Mouse (Mus musculus) limb, embryonic 11.5 days (tissue): ENCODE results near the gene Tspyl3. TPM values are rescaled to one million over a fixed set of nuclear protein-coding genes. Genes with fewer than 3 reads are reported as not detected.

Experiments
- ATAC-seq: fragments of 200-750 bp; cut with Nextera tagmentation; 2 replicates; pipeline ENCODE4 v1.8.0; 2017; ENCODE audit warnings: low read depth; ENCODE audit not compliant: insufficient number of reproducible peaks, low FRiP score, low TSS enrichment
- DNase-seq: peaks from one replicate; pipeline ENCODE4 v3.0.0-alpha.2; 2015; ENCODE audit warnings: low spot score
- H3K27ac ChIP-seq: fragments of 300-500 bp; sonication (generic); replicated peaks from 2 replicates; pipeline ENCODE4 v1.5.1; 2014; ENCODE audit warnings: low read depth, mild to moderate bottlenecking, low read length
- H3K27me3 ChIP-seq: fragments of 300-500 bp; sonication (generic); 2 replicates; pipeline ENCODE4 v1.6.1; 2014; ENCODE audit warnings: mild to moderate bottlenecking, low read length, mixed read lengths; ENCODE audit not compliant: control insufficient read depth, insufficient read depth
- H3K36me3 ChIP-seq: fragments of 300-500 bp; sonication (generic); 2 replicates; pipeline ENCODE4 v1.6.1; 2014; ENCODE audit warnings: mild to moderate bottlenecking, low read length, moderate library complexity, mixed read lengths; ENCODE audit not compliant: control insufficient read depth, insufficient read depth
- H3K4me1 ChIP-seq: fragments of 300-500 bp; sonication (generic); 2 replicates; pipeline ENCODE4 v1.6.1; 2014; ENCODE audit warnings: low read length, mixed read lengths; ENCODE audit not compliant: control insufficient read depth, insufficient read depth
- H3K4me2 ChIP-seq: fragments of 300-500 bp; sonication (generic); 2 replicates; pipeline ENCODE4 v1.6.1; 2014; ENCODE audit warnings: low read depth, mild to moderate bottlenecking, moderate library complexity; ENCODE audit not compliant: severe bottlenecking
- H3K4me3 ChIP-seq: fragments of 300-500 bp; sonication (generic); 2 replicates; pipeline ENCODE4 v1.5.1; 2014; ENCODE audit warnings: low read depth, low read length
- H3K9ac ChIP-seq: fragments of 300-500 bp; sonication (generic); 2 replicates; pipeline ENCODE4 v1.6.1; 2014; ENCODE audit warnings: mild to moderate bottlenecking, low read length
- H3K9me3 ChIP-seq: fragments of 300-500 bp; sonication (generic); 2 replicates; pipeline ENCODE4 v1.6.1; 2016; ENCODE audit warnings: low read length; ENCODE audit not compliant: control insufficient read depth
- WGBS: fragments of 180-500 bp; shearing (Covaris S2); extraction: QIAGEN DNeasy Blood & Tissue Kit; methylation state at CpG from one replicate; pipeline ENCODE4 v1.1.7; 2014; 5-methylcytosine and 5-hydroxymethylcytosine counted together
- polyA plus RNA-seq: library from polyadenylated mRNA; unstranded; fragments of >200 nt; fragmentation: Nextera tagmentation; extraction: Ambion mirVana; gene quantifications from 2 replicates; pipeline ENCODE4 v1.2.1, GENCODE M21; 2014

The Tspyl3 gene
- polyA plus RNA-seq, 1 experiment from 2014 or later: 6.1 TPM

- DNase-seq: no peak
- H3K27me3 ChIP-seq: no peaks in the 10 kb centered on the region
- no peak for ATAC-seq
- H3K9me3 ChIP-seq: no peaks in the 10 kb centered on the region
- no peak overlapping the region for H3K4me3 ChIP-seq
- no peaks in the 10 kb centered on the region; the same call in 1 of the 2 replicates for H3K36me3 ChIP-seq
- H3K4me1 ChIP-seq: peaks cover 8% of the 10 kb centered on the region
- H3K4me2 ChIP-seq: no peak overlapping the region
- H3K9ac ChIP-seq: no peak overlapping the region
- H3K27ac ChIP-seq: no peak overlapping the region
Observed at GRCm38 (mm10) chr2:153222130-153222529, 3.1 kb downstream of the Tspyl3 start.

- Histone ChIP-seq H3K27me3 (no peaks in the 10 kb centered on the region), H3K36me3 (no peaks in the 10 kb centered on the region; the same call in 1 of the 2 replicates), H3K9ac (no peak overlapping the region), H3K4me2 (no peak overlapping the region), H3K4me3 (no peak overlapping the region), H3K9me3 (no peaks in the 10 kb centered on the region), H3K27ac (no peak overlapping the region), H3K4me1 (peaks cover 8% of the 10 kb centered on the region)
- ATAC-seq: no peak
- DNase-seq: no peak
- 86% methylated on average over 4 of the region's 4 CpGs for WGBS
Observed at GRCm38 (mm10) chr2:153221620-153222019, 3.6 kb downstream of the Tspyl3 start.

GRCm38 (mm10) chr2:153218516-153218915 is 6.7 kb downstream of the Tspyl3 start:
- H3K9me3 ChIP-seq: no peaks in the 10 kb centered on the region
- no peaks in the 10 kb centered on the region; the same call in 1 of the 2 replicates for H3K36me3 ChIP-seq
- no peak for ATAC-seq
- DNase-seq: no peak
- WGBS: 82% methylated on average over 3 of the region's 3 CpGs
- H3K27ac ChIP-seq: no peak overlapping the region
- H3K4me3 ChIP-seq: no peak overlapping the region
- no peaks in the 10 kb centered on the region for H3K27me3 ChIP-seq
- H3K9ac ChIP-seq: no peak overlapping the region
- no peak overlapping the region for H3K4me2 ChIP-seq
- no peaks in the 10 kb centered on the region for H3K4me1 ChIP-seq

GRCm38 (mm10) chr2:153217826-153218340 is 7.4 kb downstream of the Tspyl3 start:
- no peak overlapping the region for H3K27ac ChIP-seq
- H3K4me2 ChIP-seq: no peak overlapping the region
- H3K9me3 ChIP-seq: no peaks in the 10 kb centered on the region
- H3K27me3 ChIP-seq: no peaks in the 10 kb centered on the region
- no peak overlapping the region for H3K4me3 ChIP-seq
- H3K4me1 ChIP-seq: no peaks in the 10 kb centered on the region
- DNase-seq (no peak), ATAC-seq (no peak)
- no peak overlapping the region for H3K9ac ChIP-seq
- 82% methylated on average over 10 of the region's 10 CpGs for WGBS
- no peaks in the 10 kb centered on the region; the same call in none of the 2 replicates for H3K36me3 ChIP-seq

GRCm38 (mm10) chr2:153215421-153215820 is 9.8 kb downstream of the Tspyl3 start:
- no peaks in the 10 kb centered on the region; the same call in none of the 2 replicates for H3K36me3 ChIP-seq
- ATAC-seq (no peak), DNase-seq (no peak)
- H3K27ac ChIP-seq: no peak overlapping the region
- 83% methylated on average over 4 of the region's 4 CpGs for WGBS
- no peak overlapping the region for H3K9ac ChIP-seq
- no peaks in the 10 kb centered on the region for H3K27me3 ChIP-seq
- no peak overlapping the region for H3K4me3 ChIP-seq
- no peak overlapping the region for H3K4me2 ChIP-seq
- H3K4me1 ChIP-seq: no peaks in the 10 kb centered on the region
- no peaks in the 10 kb centered on the region for H3K9me3 ChIP-seq

- Histone ChIP-seq H3K27ac (no peak overlapping the region), H3K9me3 (no peaks in the 10 kb centered on the region), H3K4me3 (no peak overlapping the region), H3K4me1 (no peaks in the 10 kb centered on the region), H3K9ac (no peak overlapping the region), H3K36me3 (peaks cover 2% of the 10 kb centered on the region), H3K27me3 (no peaks in the 10 kb centered on the region), H3K4me2 (no peak overlapping the region)
- WGBS: 72% methylated on average over 6 of the region's 6 CpGs
- DNase-seq (no peak), ATAC-seq (no peak)
Observed at GRCm38 (mm10) chr2:153214771-153215259, 10.4 kb downstream of the Tspyl3 start.

GRCm38 (mm10) chr2:153213351-153213750 is 11.9 kb downstream of the Tspyl3 start:
- H3K9me3 ChIP-seq: no peaks in the 10 kb centered on the region
- DNase-seq: no peak
- no peak overlapping the region for H3K4me2 ChIP-seq
- H3K36me3 ChIP-seq: peaks cover 9% of the 10 kb centered on the region
- no peaks in the 10 kb centered on the region for H3K27me3 ChIP-seq
- no peak overlapping the region for H3K27ac ChIP-seq
- no peaks in the 10 kb centered on the region for H3K4me1 ChIP-seq
- no peak overlapping the region for H3K9ac ChIP-seq
- H3K4me3 ChIP-seq: no peak overlapping the region
- no peak for ATAC-seq
- WGBS: 79% methylated on average over 4 of the region's 4 CpGs

GRCm38 (mm10) chr2:153211451-153211850 is 13.8 kb downstream of the Tspyl3 start:
- Histone ChIP-seq H3K4me1 (no peaks in the 10 kb centered on the region), H3K4me2 (no peak overlapping the region), H3K27ac (no peak overlapping the region), H3K9me3 (no peaks in the 10 kb centered on the region), H3K4me3 (no peak overlapping the region), H3K9ac (no peak overlapping the region), H3K36me3 (peaks cover 16% of the 10 kb centered on the region), H3K27me3 (no peaks in the 10 kb centered on the region)
- DNase-seq: no peak
- WGBS: 93% methylated on average over 5 of the region's 5 CpGs
- no peak for ATAC-seq

- no peak overlapping the region for H3K4me3 ChIP-seq
- no peaks in the 10 kb centered on the region for H3K4me1 ChIP-seq
- ATAC-seq (no peak), DNase-seq (no peak)
- no peak overlapping the region for H3K4me2 ChIP-seq
- H3K27ac ChIP-seq: no peak overlapping the region
- no peaks in the 10 kb centered on the region for H3K9me3 ChIP-seq
- H3K9ac ChIP-seq: no peak overlapping the region
- peaks cover 18% of the 10 kb centered on the region for H3K36me3 ChIP-seq
- WGBS: 92% methylated on average over 5 of the region's 5 CpGs
- H3K27me3 ChIP-seq: no peaks in the 10 kb centered on the region
Observed at GRCm38 (mm10) chr2:153209286-153209685, 16.0 kb downstream of the Tspyl3 start.
